Mouse (Mus musculus): ENCODE results near the gene Cenph. TPM values are rescaled to one million over a fixed set of nuclear protein-coding genes. Genes with fewer than 3 reads are reported as not detected.
"Not testable (repeated sequence)": the region's sequence is repeated elsewhere in the genome, so short reads cannot be mapped to it uniquely, and the experiment has no call there.

Gene Cenph
- polyA plus RNA-seq, 1 experiment from 2014 or later: 49.7 TPM

DNA sequence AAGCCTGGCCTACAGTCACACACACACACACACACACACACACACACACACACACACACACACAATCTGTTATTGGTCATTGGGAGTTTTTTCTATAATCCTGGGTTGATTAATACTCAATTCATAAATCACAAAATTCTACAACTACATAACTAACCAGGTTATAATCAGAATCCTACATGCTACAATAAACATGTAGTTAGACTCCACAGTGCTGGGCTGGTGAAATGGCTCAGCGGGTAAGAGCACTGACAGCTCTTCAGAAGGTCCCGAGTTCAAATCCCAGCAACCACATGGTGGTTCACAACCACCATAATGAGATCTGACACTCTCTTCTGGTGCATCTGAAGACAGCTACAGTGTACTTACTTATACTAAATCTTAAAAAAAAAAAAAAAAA, 42.9 kb downstream of the Cenph start:
- no peaks in the 10 kb centered on the region for H3K27me3 ChIP-seq (ENCODE audit: control insufficient read depth, insufficient read depth, low read length)
- H3K4me2 ChIP-seq (replicated peaks; ENCODE audit: low read depth, low read length): no peak overlapping the region
- H3K9ac ChIP-seq (ENCODE audit: low read depth, low read length): no peak overlapping the region
- WGBS: 96% methylated on average over 2 of the region's 2 CpGs
- H3K36me3 ChIP-seq (ENCODE audit: control insufficient read depth, insufficient read depth, low read length): peaks cover 23% of the 10 kb centered on the region
- H3K4me1 ChIP-seq (ENCODE audit: control insufficient read depth, insufficient read depth, low read length): peaks cover 8% of the 10 kb centered on the region
- no peak overlapping the region for H3K4me3 ChIP-seq (ENCODE audit: low read length)
- ATAC-seq (ENCODE audit: low FRiP score, low TSS enrichment): no peak
- no peaks in the 10 kb centered on the region for H3K9me3 ChIP-seq (ENCODE audit: control insufficient read depth, low read length)
- H3K27ac ChIP-seq (ENCODE audit: low read depth, low read length): no peak overlapping the region

DNA sequence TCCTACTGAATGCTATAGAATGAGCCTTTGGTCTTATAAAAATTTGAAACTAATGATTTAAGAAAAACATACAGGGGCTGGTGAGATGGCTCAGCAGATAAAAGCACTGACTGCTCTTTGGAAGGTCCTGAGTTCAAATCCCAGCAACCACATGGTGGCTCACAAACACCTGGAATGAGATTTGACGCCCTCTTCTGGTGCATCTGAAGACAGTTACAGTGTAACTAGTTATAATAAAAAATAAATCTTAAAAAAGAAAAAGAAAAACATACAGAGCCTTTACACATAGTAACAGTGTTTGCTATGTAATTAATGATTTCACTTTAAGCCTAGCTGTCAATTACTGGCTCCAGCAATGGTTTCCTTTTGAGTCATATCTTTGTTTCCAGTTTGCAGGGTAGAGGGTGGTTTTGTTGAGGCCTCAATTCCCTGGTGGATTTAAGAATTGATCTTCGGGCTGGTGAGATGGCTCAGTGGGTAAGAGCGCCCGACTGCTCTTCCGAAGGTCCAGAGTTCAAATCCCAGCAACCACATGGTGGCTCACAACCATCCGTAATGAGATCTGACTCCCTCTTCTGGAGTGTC, 44.1 kb downstream of the Cenph start:
- H3K4me2 ChIP-seq (replicated peaks; ENCODE audit: low read depth, low read length): peak overlapping the region; percentile 46; the same call in 1 of the 2 replicates
- 95% methylated on average over 5 of the region's 6 CpGs for WGBS

GRCm38 (mm10) chr13:100730861-100731176, 44.9 kb downstream of the Cenph start, which contains the start of gene Cdk7:
Gene Cdk7 (minus strand): TSS chr13:100730939.
- Histone ChIP-seq H3K4me3 (ENCODE audit: low read length) (peak within 1 kb of the TSS; percentile 83), H3K4me2 (replicated peaks; ENCODE audit: low read depth, low read length) (peak within 1 kb of the TSS; percentile 67), H3K27me3 (ENCODE audit: control insufficient read depth, insufficient read depth, low read length) (no peaks in the 10 kb centered on the region), H3K4me1 (ENCODE audit: control insufficient read depth, insufficient read depth, low read length) (peaks cover 8% of the 10 kb centered on the region), H3K9me3 (ENCODE audit: control insufficient read depth, low read length) (no peaks in the 10 kb centered on the region), H3K27ac (ENCODE audit: low read depth, low read length) (peak within 1 kb of the TSS; percentile 97), H3K9ac (ENCODE audit: low read depth, low read length) (peak within 1 kb of the TSS; percentile 95), H3K36me3 (ENCODE audit: control insufficient read depth, insufficient read depth, low read length) (peaks cover 20% of the 10 kb centered on the region)
- peak; percentile 98 for ATAC-seq (ENCODE audit: low FRiP score, low TSS enrichment)
- 0% methylated on average over 19 of the region's 19 CpGs for WGBS

More for the DNA sequence above, 44.1 kb downstream of the Cenph start:
- H3K9me3 ChIP-seq (ENCODE audit: control insufficient read depth, low read length); H3K27me3 ChIP-seq (ENCODE audit: control insufficient read depth, insufficient read depth, low read length); H3K4me1 ChIP-seq (ENCODE audit: control insufficient read depth, insufficient read depth, low read length); H3K9ac ChIP-seq (ENCODE audit: low read depth, low read length); ATAC-seq (ENCODE audit: low FRiP score, low TSS enrichment); H3K27ac ChIP-seq (ENCODE audit: low read depth, low read length): not testable (repeated sequence)
- Histone ChIP-seq H3K4me3 (ENCODE audit: low read length) (peak overlapping the region; percentile 83; the same call in 1 of the 2 replicates), H3K36me3 (ENCODE audit: control insufficient read depth, insufficient read depth, low read length) (peaks cover 20% of the 10 kb centered on the region)

DNA sequence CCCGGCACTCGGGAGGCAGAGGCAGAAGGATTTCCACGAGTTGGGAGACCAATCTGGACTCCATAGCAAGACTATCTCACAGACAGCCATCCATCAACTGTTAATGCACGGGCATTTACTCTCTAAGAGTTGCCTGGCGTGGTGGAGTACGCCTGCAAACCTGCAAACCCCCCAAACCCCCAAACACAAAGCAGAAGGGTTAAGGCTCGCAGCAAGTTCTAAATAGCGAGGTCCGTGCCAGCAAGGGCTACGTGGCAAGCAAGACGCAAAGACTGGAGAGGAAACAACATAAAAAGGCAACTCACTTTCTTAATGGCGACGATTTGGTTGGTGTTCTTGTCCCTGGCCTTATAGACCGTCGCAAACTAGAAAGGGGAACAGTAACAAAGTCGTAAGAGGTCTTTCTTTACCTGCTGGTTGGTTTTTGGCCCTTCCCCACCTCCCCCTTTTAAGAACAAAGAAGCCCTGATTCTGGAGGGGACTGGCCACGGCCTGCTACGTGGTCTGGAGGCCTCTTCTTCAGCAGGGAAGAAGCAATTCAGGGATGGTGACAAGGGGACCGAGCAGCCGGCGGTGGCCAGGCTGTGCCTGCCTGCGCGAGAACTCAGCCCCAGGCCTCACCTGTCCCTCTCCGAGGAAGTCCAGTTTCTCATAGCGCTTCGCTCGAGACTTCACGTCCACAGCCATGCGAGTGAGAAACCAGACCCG, 45.4 kb downstream of the Cenph start:
- peak; percentile 2; the same call in 1 of the 2 replicates for ATAC-seq (ENCODE audit: low FRiP score, low TSS enrichment)
- peaks cover 8% of the 10 kb centered on the region for H3K4me1 ChIP-seq (ENCODE audit: control insufficient read depth, insufficient read depth, low read length)
- WGBS: under 1% methylated on average over 30 of the region's 30 CpGs
- H3K27me3 ChIP-seq (ENCODE audit: control insufficient read depth, insufficient read depth, low read length): no peaks in the 10 kb centered on the region
- no peaks in the 10 kb centered on the region for H3K9me3 ChIP-seq (ENCODE audit: control insufficient read depth, low read length)
- H3K9ac ChIP-seq (ENCODE audit: low read depth, low read length): peak overlapping the region; percentile 95
- H3K4me3 ChIP-seq (ENCODE audit: low read length): peak overlapping the region; percentile 83
- H3K36me3 ChIP-seq (ENCODE audit: control insufficient read depth, insufficient read depth, low read length): peaks cover 20% of the 10 kb centered on the region
- peak overlapping the region; percentile 97 for H3K27ac ChIP-seq (ENCODE audit: low read depth, low read length)
- peak overlapping the region; percentile 67 for H3K4me2 ChIP-seq (replicated peaks; ENCODE audit: low read depth, low read length)

GRCm38 (mm10) chr13:100728530-100728929, 47.2 kb downstream of the Cenph start:
- H3K9ac ChIP-seq (ENCODE audit: low read depth, low read length); H3K27me3 ChIP-seq (ENCODE audit: control insufficient read depth, insufficient read depth, low read length); H3K9me3 ChIP-seq (ENCODE audit: control insufficient read depth, low read length); H3K4me1 ChIP-seq (ENCODE audit: control insufficient read depth, insufficient read depth, low read length); H3K4me2 ChIP-seq (replicated peaks; ENCODE audit: low read depth, low read length); H3K27ac ChIP-seq (ENCODE audit: low read depth, low read length); H3K4me3 ChIP-seq (ENCODE audit: low read length); ATAC-seq (ENCODE audit: low FRiP score, low TSS enrichment): not testable (repeated sequence)
- 98% methylated on average over 4 of the region's 4 CpGs for WGBS
- peaks cover 22% of the 10 kb centered on the region for H3K36me3 ChIP-seq (ENCODE audit: control insufficient read depth, insufficient read depth, low read length)

DNA sequence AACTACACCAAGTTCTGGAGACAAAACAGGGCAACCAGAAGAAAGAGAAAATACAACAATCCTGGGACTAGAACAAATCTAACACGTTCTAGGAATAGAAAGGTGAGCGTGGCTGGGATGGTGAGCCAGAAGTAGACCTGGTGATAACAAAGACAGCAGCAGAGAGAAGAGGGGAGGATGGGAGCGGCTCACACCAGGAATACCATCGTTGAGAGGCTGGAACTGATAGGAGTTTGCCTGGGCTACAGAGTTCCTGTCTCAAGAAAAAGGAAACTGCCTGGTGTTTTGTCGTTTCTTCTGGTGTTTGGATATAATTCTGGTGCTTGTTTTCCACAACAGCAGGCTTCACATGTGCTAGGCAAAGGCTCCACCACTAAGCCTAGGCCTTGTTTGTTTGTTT, 47.6 kb downstream of the Cenph start:
- 94% methylated on average over 5 of the region's 5 CpGs for WGBS

DNA sequence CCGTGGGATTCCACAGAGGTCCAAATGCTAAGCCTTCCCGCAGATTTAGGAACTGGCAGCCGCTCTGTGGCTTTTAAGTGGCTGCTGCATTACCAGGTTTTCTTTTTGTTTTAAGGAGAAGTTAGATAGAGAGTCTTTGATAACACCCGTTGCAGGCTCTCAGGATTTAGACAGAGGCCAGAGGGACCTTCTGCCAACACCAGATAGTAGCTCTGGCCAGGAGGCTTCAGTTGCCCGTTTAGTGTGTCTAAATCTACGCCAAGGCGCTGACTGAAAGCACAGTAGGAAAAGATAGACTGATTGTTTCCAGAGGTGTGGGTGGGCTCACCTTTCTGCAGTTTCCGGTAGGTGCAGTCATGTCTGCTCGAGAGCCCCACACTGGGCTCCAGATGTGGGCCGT, 50.5 kb downstream of the Cenph start:
- Histone ChIP-seq H3K4me2 (replicated peaks; ENCODE audit: low read depth, low read length) (no peak overlapping the region), H3K9ac (ENCODE audit: low read depth, low read length) (no peak overlapping the region), H3K4me1 (ENCODE audit: control insufficient read depth, insufficient read depth, low read length) (peaks cover 8% of the 10 kb centered on the region), H3K36me3 (ENCODE audit: control insufficient read depth, insufficient read depth, low read length) (peaks cover 45% of the 10 kb centered on the region), H3K27ac (ENCODE audit: low read depth, low read length) (no peak overlapping the region), H3K9me3 (ENCODE audit: control insufficient read depth, low read length) (no peaks in the 10 kb centered on the region), H3K4me3 (ENCODE audit: low read length) (no peak overlapping the region), H3K27me3 (ENCODE audit: control insufficient read depth, insufficient read depth, low read length) (no peaks in the 10 kb centered on the region)
- no peak for ATAC-seq (ENCODE audit: low FRiP score, low TSS enrichment)
- 90% methylated on average over 10 of the region's 10 CpGs for WGBS

More for the DNA sequence above, 47.6 kb downstream of the Cenph start:
- Histone ChIP-seq H3K4me2 (replicated peaks; ENCODE audit: low read depth, low read length) (no peak overlapping the region), H3K9me3 (ENCODE audit: control insufficient read depth, low read length) (no peaks in the 10 kb centered on the region), H3K36me3 (ENCODE audit: control insufficient read depth, insufficient read depth, low read length) (peaks cover 22% of the 10 kb centered on the region), H3K4me3 (ENCODE audit: low read length) (no peak overlapping the region), H3K27ac (ENCODE audit: low read depth, low read length) (no peak overlapping the region), H3K27me3 (ENCODE audit: control insufficient read depth, insufficient read depth, low read length) (no peaks in the 10 kb centered on the region), H3K4me1 (ENCODE audit: control insufficient read depth, insufficient read depth, low read length) (peaks cover 8% of the 10 kb centered on the region), H3K9ac (ENCODE audit: low read depth, low read length) (no peak overlapping the region)
- no peak for ATAC-seq (ENCODE audit: low FRiP score, low TSS enrichment)

DNA sequence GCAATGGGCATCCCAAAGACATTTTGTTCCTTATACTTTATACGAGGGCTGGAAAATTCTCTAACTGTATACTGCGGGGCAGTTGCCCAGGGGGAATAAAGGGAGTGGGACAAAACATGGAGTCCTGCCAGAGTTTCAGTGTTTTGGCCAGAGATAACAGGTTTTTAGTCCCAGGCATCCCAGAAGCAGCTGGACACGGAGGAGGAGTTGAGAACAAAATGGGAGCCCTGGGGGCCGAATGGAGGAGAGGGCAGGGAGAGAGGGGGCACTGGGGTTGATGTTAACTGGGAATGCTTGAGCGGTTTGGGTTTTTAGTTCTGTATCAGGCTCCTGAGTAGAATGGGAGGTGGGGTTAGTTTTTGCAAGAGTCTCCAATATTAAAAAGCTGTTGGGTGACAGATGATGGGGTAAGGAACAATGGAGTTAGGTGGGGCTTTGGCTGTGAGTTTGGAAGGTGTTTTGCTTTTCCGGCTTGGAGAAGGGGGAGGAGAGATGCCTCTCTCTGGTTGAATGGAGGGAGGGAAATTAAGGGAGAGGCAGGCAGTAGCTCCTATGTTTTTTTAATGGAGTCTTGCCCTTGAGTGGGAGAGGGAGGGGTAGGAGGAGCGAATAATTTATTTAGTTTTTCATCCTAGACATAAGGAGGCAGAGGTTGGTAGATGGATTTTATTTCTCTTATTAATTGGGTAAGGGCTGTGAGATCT, 51.5 kb downstream of the Cenph start:
- peaks cover 4% of the 10 kb centered on the region; the same call in 1 of the 2 replicates for H3K4me1 ChIP-seq (ENCODE audit: control insufficient read depth, insufficient read depth, low read length)
- no peak overlapping the region for H3K4me3 ChIP-seq (ENCODE audit: low read length)
- H3K27me3 ChIP-seq (ENCODE audit: control insufficient read depth, insufficient read depth, low read length): no peaks in the 10 kb centered on the region
- no peaks in the 10 kb centered on the region for H3K9me3 ChIP-seq (ENCODE audit: control insufficient read depth, low read length)
- 71% methylated on average over 7 of the region's 7 CpGs for WGBS
- no peak overlapping the region for H3K27ac ChIP-seq (ENCODE audit: low read depth, low read length)
- H3K9ac ChIP-seq (ENCODE audit: low read depth, low read length): no peak overlapping the region
- no peak overlapping the region for H3K4me2 ChIP-seq (replicated peaks; ENCODE audit: low read depth, low read length)
- H3K36me3 ChIP-seq (ENCODE audit: control insufficient read depth, insufficient read depth, low read length): peaks cover 54% of the 10 kb centered on the region
- peak; percentile 29; the same call in 1 of the 2 replicates for ATAC-seq (ENCODE audit: low FRiP score, low TSS enrichment)

- no peaks in the 10 kb centered on the region; the same call in 1 of the 2 replicates for H3K4me1 ChIP-seq (ENCODE audit: control insufficient read depth, insufficient read depth, low read length)
- no peaks in the 10 kb centered on the region for H3K9me3 ChIP-seq (ENCODE audit: control insufficient read depth, low read length)
- H3K9ac ChIP-seq (ENCODE audit: low read depth, low read length): no peak overlapping the region
- H3K4me3 ChIP-seq (ENCODE audit: low read length): no peak overlapping the region
- peaks cover 59% of the 10 kb centered on the region for H3K36me3 ChIP-seq (ENCODE audit: control insufficient read depth, insufficient read depth, low read length)
- H3K27ac ChIP-seq (ENCODE audit: low read depth, low read length): no peak overlapping the region
- no peak overlapping the region for H3K4me2 ChIP-seq (replicated peaks; ENCODE audit: low read depth, low read length)
- no peaks in the 10 kb centered on the region for H3K27me3 ChIP-seq (ENCODE audit: control insufficient read depth, insufficient read depth, low read length)
- no peak for ATAC-seq (ENCODE audit: low FRiP score, low TSS enrichment)
- 91% methylated on average over 5 of the region's 5 CpGs for WGBS
Observed at GRCm38 (mm10) chr13:100721656-100722055, 54.0 kb downstream of the Cenph start.
